Mouse (Mus musculus): ENCODE results near the gene Kcnip3. TPM values are rescaled to one million over a fixed set of nuclear protein-coding genes. Genes with fewer than 3 reads are reported as not detected.
A peak's percentile ranks its signal among the peaks of the same experiment; 100 is the strongest.

Gene Kcnip3
- total RNA-seq, 2 experiments from 2014 or later = not detected

DNA sequence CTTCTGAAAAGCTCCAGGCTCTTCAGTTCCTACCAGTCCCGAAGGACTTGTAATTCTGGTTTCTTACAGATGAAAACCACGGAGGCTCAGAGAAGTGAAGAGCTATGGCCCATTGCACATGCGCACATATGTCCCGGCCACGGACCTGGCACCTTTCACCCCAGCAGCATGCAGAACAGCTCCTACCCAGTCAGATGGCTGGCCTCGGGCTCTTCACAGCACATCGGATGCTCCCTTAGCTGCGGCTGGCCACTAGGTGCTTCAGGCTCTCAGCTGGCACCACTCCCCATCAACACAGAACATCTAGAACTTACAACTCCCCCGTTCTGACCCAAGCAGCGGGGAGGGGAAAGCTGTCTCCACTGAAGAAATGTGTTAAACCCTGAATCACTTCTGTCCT, 42.1 kb downstream of the Kcnip3 start:
- ATAC-seq (replicated peaks; ENCODE audit: low FRiP score, low TSS enrichment, poor library complexity, severe bottlenecking) = no peak

GRCm38 (mm10) chr2:127479210-127479609, 42.7 kb downstream of the Kcnip3 start:
- ATAC-seq (replicated peaks; ENCODE audit: low FRiP score, low TSS enrichment, poor library complexity, severe bottlenecking) = no peak

DNA sequence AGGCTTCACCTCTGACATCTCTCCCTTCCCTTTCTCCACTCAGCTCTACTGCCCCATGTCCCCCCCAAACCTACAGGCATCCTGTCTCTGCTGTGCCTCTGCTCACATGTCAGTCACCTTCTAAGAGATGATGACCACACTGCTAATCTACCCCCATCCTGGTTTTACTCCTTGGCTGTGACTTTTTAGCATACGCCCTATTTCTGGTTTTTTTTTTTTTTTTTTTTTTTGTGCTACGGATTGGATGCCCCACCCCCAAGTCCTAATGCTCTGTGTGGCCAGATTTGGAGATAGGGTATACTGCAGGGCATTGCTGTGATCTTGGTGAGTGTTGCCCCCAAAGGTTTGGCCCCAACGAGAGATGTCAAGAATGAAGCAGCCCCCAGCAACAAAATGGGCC, 49.6 kb downstream of the Kcnip3 start:
- no peak for ATAC-seq (replicated peaks; ENCODE audit: low FRiP score, low TSS enrichment, poor library complexity, severe bottlenecking)

GRCm38 (mm10) chr2:127471281-127471680, 50.6 kb downstream of the Kcnip3 start:
- ATAC-seq (replicated peaks; ENCODE audit: low FRiP score, low TSS enrichment, poor library complexity, severe bottlenecking) = no peak

GRCm38 (mm10) chr2:127470661-127471060, 51.2 kb downstream of the Kcnip3 start:
- no peak for ATAC-seq (replicated peaks; ENCODE audit: low FRiP score, low TSS enrichment, poor library complexity, severe bottlenecking)

DNA sequence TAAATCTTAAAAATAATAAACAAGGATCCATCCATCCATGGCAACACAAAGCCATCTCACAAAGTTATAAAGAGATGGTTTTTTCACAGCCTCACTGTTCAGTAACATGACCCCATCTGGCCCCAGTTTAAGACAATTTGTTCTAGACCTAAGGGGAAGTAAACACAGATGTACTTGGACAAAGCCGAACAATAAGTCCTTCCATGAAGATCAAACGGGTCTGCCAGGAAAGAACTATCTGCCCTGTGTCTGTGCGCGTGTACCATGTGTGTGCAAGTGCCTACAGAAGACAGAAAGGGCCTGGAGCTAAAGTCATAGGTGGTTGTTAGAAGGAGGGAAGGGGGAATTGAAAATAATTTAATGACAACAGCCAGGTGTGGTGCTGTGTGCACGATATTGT, 51.7 kb downstream of the Kcnip3 start:
- no peak for ATAC-seq (replicated peaks; ENCODE audit: low FRiP score, low TSS enrichment, poor library complexity, severe bottlenecking)

GRCm38 (mm10) chr2:127462314-127462713, 59.6 kb downstream of the Kcnip3 start:
- peak; percentile 91 for ATAC-seq (replicated peaks; ENCODE audit: low FRiP score, low TSS enrichment, poor library complexity, severe bottlenecking)

DNA sequence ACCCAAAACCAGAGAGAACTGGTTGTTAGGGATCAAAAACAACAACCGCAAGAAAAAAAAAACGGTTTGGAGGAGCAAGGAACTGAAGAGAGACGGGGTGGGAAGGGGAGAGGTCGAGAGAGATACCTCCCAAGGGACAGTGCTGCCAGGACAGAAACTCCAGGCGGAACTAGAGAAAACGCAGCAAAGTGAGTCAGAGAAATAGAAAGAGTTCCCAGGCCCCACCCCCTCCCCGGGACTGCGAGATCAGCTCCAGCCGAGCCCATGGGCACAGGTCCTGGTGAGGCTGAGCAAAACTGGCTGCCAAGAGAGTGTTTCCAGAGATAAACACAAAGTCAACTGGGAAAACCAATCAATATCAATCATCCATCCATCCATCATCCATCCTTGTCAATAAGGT, 60.5 kb downstream of the Kcnip3 start:
- no peak for ATAC-seq (replicated peaks; ENCODE audit: low FRiP score, low TSS enrichment, poor library complexity, severe bottlenecking)

GRCm38 (mm10) chr2:127459341-127459740, 62.6 kb downstream of the Kcnip3 start:
- ATAC-seq (replicated peaks; ENCODE audit: low FRiP score, low TSS enrichment, poor library complexity, severe bottlenecking) = no peak

- ATAC-seq (replicated peaks; ENCODE audit: low FRiP score, low TSS enrichment, poor library complexity, severe bottlenecking) = 0 out of 2 replicates have a peak, but pooled peaks have one; percentile 22
Measured at GRCm38 (mm10) chr2:127453764-127454163, 68.1 kb downstream of the Kcnip3 start.

- no peak for ATAC-seq (replicated peaks; ENCODE audit: low FRiP score, low TSS enrichment, poor library complexity, severe bottlenecking)
Measured at GRCm38 (mm10) chr2:127453141-127453540, 68.8 kb downstream of the Kcnip3 start.

DNA sequence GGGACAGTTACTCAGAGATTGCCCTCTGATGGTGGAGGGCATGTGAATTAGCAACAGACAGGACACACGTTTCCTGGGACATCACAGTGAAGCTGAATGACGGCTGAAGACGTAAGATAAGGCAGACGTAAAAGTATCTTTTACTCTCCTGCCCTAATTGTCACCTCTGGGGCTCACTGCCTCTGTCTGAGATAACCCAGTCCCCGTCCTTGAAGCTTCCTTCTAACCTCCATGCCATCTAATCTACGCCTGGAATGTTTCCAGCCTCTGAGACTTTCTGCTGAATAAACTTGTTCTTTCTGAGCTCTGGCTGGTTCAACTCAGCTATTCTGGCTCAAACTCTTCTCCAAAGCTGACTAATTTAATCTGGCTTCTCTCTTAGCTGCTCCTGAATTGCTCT, 70.1 kb downstream of the Kcnip3 start:
- ATAC-seq (replicated peaks; ENCODE audit: low FRiP score, low TSS enrichment, poor library complexity, severe bottlenecking) = peak; percentile 82

DNA sequence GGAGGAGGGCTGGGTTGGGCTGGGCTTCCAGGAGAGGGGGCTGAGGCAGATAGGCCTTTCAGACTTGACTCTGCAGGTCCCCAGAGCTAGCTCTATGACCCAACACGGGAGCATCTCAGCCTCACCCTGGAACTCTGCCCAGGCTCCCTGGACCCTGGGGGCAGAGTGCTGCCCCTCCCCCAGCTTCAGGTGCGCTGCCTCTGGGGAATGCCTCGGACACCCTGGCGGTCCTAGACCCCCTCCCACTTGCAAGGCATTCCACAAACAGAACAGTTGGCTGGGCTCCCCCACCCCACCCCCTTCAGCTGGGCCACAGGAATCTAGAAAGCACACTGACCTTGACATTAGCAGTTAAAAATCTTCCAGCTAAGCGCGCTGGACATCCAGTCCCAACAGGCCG, 72.2 kb downstream of the Kcnip3 start:
- no peak for ATAC-seq (replicated peaks; ENCODE audit: low FRiP score, low TSS enrichment, poor library complexity, severe bottlenecking)

GRCm38 (mm10) chr2:127446847-127447246, 75.0 kb downstream of the Kcnip3 start:
- peak; percentile 58 for ATAC-seq (replicated peaks; ENCODE audit: low FRiP score, low TSS enrichment, poor library complexity, severe bottlenecking)

DNA sequence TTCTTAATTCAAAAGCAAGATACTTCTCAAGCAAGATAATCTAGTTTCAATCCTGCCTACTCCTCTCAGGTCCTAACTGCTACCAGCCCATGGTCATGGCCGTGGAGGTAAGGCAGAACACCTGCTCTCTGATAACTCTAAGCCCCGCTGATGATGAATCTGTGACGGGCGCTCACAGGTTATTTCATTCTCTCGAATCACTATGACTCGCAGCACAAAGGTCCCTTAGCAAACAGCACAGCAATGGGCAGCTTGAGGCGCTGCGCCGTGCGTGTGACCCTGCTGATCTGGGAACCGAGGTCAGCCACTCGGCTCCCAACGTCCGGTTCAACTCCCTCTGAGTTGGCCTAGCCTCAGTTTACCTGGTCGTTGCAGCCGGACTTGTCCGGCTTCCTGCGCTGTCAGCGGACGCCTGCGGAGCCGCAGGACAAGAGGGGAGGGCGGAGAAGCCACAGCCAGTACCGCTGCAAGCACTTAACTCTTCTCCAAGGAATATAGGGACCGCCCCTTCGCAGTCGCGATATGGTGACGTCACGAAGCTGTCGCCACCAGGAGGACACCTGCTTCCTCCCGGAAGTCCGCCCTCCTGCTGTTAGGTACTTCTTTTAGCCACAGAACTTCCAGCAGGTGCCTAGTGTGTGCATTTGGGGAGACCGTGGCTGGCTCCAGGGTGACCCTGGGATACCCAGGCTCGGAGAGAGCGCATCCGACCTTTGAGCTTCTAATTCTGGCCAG, 77.7 kb downstream of the Kcnip3 start, which contains the start of gene Fahd2a:
Fahd2a (minus strand) TSS at position 511 of the 735 bp plus-strand sequence.
- ATAC-seq (replicated peaks; ENCODE audit: low FRiP score, low TSS enrichment, poor library complexity, severe bottlenecking) = peak; percentile 96

DNA sequence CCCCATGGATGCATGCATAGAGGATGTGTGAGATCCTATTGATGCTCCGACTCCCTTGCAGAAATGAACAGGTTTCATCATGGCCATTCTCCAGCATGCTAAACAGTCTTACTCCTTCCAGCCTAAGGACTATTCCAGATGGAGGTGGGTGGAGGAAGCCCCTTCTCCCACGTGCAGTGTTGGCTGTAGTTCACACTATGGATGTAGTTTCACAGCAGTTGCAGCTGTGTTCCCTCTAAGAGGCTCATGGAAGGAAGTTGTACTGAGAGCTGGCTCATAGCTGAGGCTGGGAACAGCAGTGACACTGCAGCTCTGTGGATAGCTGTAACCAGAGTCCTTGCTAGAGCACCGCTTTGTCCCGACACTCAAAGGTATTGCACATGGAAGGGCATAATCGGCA, 84.2 kb downstream of the Kcnip3 start:
- ATAC-seq (replicated peaks; ENCODE audit: low FRiP score, low TSS enrichment, poor library complexity, severe bottlenecking) = no peak

DNA sequence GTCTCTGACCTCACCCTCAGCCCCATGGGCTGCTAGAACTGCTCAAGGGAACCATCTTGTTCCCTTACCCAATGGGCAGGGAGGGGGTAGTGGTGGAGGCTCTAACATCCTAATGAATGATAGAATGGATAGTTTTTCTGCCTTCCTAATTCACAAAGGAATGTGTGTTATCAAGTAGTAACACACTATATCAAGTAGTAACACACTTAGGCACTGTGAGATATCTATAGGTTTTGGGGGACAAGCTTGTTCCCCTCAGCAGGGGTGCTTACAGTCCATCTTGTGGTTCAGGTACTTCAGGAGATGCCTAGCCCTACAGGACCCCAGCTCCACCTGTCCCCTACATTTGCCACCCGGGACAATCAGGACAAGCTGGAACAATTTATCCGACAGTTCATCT, 86.3 kb downstream of the Kcnip3 start:
- no peak for ATAC-seq (replicated peaks; ENCODE audit: low FRiP score, low TSS enrichment, poor library complexity, severe bottlenecking)

DNA sequence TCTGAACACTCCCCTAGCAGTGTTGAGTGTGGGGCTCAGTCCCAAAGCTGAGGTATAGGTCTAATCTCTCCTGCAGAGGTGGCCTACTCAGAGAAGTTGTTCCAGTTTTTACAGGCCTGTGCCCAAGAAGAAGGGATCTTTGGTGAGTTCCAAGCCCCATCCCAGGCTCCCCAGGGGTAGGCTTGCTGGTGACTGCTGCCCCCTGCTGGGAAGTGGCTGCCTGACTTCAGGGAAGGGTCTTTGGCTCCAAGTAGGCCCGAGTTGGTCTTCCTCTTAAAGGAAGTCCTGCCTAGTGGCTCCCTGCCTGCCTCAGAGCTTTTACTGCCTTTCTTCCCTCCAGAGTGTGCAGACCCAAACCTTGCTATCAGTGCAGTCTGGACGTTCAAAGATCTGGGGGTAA, 86.8 kb downstream of the Kcnip3 start:
- ATAC-seq (replicated peaks; ENCODE audit: low FRiP score, low TSS enrichment, poor library complexity, severe bottlenecking) = 0 out of 2 replicates have a peak, but pooled peaks have one; percentile 34

- ATAC-seq (replicated peaks; ENCODE audit: low FRiP score, low TSS enrichment, poor library complexity, severe bottlenecking) = no peak
Measured at GRCm38 (mm10) chr2:127433487-127434295, 88.2 kb downstream of the Kcnip3 start.

DNA sequence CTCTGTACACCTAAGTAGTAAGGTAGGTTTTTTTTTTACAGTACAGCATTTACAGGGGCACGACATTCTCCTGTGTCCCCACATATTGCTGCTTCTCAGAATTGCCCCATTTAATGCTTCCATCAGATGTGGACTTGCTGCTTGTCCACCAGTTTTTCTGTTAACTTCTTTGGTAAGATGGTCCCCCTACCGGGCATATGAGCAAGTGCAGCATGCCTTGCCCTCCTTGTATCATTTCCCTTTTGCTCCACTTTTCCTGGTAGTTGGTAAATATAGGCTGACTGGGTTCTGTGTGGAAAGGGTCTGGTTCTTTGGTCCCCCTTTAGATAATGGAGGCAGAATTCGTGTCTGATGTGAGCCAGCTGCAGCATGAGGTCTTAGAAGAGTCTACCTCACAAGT, 91.7 kb downstream of the Kcnip3 start:
- ATAC-seq (replicated peaks; ENCODE audit: low FRiP score, low TSS enrichment, poor library complexity, severe bottlenecking) = peak; percentile 69

GRCm38 (mm10) chr2:127424977-127425376, 96.9 kb downstream of the Kcnip3 start, which contains the start of gene Gpat2:
Gene Gpat2 (plus strand): TSS chr2:127425199.
- ATAC-seq (replicated peaks; ENCODE audit: low FRiP score, low TSS enrichment, poor library complexity, severe bottlenecking) = no peak
